Mouse (Mus musculus) thymus, adult 2 months (tissue): ENCODE results near the gene 1110008P14Rik. TPM values are rescaled to one million over a fixed set of nuclear protein-coding genes. Genes with fewer than 3 reads are reported as not detected.

Experiments
- DNase-seq: peaks from one replicate; pipeline ENCODE4 v3.0.0; 2021
- H3K27ac ChIP-seq: fragments of 200-500 bp; 2 replicates; pipeline ENCODE4 v1.5.1; 2012; ENCODE audit warnings: low read length, control low read depth; ENCODE audit not compliant: control insufficient read depth, insufficient read depth
- H3K27me3 ChIP-seq: fragments of 200-500 bp; 2 replicates; pipeline ENCODE4 v1.6.1; 2012; ENCODE audit warnings: mild to moderate bottlenecking, low read length, moderate library complexity, mixed read lengths; ENCODE audit not compliant: control insufficient read depth, insufficient read depth
- H3K36me3 ChIP-seq: fragments of 200-500 bp; 2 replicates; pipeline ENCODE4 v1.6.1; 2012; ENCODE audit warnings: mild to moderate bottlenecking, low read length, moderate library complexity; ENCODE audit not compliant: control insufficient read depth, insufficient read depth
- H3K4me1 ChIP-seq: fragments of 200-500 bp; replicated peaks from 2 replicates; pipeline ENCODE4 v1.6.1; 2012; ENCODE audit warnings: low read length; ENCODE audit not compliant: control insufficient read depth, insufficient read depth
- H3K4me3 ChIP-seq: fragments of 200-500 bp; 2 replicates; pipeline ENCODE4 v1.5.1; 2012; ENCODE audit warnings: mild to moderate bottlenecking, low read length, control low read depth, moderate library complexity; ENCODE audit not compliant: control insufficient read depth, insufficient read depth
- CTCF ChIP-seq: fragments of 200-500 bp; IDR thresholded peaks from 2 replicates; pipeline ENCODE4 v1.5.1; 2012; ENCODE audit warnings: mild to moderate bottlenecking, control low read depth, low read length, moderate library complexity, borderline replicate concordance; ENCODE audit not compliant: control insufficient read depth, poor library complexity, insufficient read depth; ENCODE audit errors: extremely low read depth
- POLR2A ChIP-seq: fragments of 200-500 bp; IDR thresholded peaks from 2 replicates; pipeline ENCODE4 v1.6.1; 2012; ENCODE audit warnings: mild to moderate bottlenecking, low read length, control low read depth, moderate library complexity; ENCODE audit not compliant: control insufficient read depth, poor library complexity, insufficient read depth; ENCODE audit errors: extremely low read depth
- WGBS: fragments of 180-500 bp; shearing (Covaris S2); methylation state at CpG from one replicate; pipeline ENCODE4 v1.1.7; 2018; 5-methylcytosine and 5-hydroxymethylcytosine counted together
- polyA plus RNA-seq: library from polyadenylated mRNA; depleted of rRNA; stranded (reverse); fragments of >200 nt; gene quantifications from 2 replicates; pipeline ENCODE4 v1.2.3, GENCODE M21; 2012; rRNA removed

Gene 1110008P14Rik
- 192 and 257 TPM in 2 replicates for polyA plus RNA-seq

DNA sequence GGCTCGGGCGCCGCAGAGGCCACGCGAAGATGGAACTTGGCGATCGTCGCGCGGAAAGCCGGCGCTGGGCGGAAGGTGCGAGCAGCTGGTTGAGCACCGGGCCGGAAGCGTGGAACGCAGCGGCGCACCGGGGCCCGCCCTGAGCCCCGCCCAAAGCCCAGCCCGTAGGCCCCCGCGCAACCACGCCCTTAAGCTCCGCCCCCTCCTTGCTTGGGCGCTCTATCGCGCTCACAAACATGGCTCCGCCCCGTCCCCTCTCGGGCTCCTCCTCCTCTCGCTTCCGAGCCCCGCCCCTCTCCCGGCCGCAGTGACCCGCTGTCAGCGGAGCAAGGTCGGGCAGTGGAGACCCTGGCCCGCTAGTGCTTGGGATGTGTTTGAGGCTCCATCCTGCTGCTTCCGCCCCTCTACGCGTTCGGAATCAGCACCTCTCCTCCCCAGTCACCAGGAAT, at the start of gene 1110008P14Rik:
Gene 1110008P14Rik, minus strand, starts transcription at position 164 of the 449 bp plus-strand sequence.
- no peak within 1 kb of the TSS for H3K27ac ChIP-seq
- H3K4me3 ChIP-seq: peak within 1 kb of the TSS; percentile 66
- no peak for TF ChIP-seq POLR2A
- no peak for TF ChIP-seq CTCF
- peak; percentile 97 for DNase-seq
- peaks cover 9% of the 10 kb centered on the region for H3K36me3 ChIP-seq
- no peaks in the 10 kb centered on the region for H3K27me3 ChIP-seq
- H3K4me1 ChIP-seq: peaks cover 16% of the 10 kb centered on the region
- under 1% methylated on average over 45 of the region's 47 CpGs for WGBS

DNA sequence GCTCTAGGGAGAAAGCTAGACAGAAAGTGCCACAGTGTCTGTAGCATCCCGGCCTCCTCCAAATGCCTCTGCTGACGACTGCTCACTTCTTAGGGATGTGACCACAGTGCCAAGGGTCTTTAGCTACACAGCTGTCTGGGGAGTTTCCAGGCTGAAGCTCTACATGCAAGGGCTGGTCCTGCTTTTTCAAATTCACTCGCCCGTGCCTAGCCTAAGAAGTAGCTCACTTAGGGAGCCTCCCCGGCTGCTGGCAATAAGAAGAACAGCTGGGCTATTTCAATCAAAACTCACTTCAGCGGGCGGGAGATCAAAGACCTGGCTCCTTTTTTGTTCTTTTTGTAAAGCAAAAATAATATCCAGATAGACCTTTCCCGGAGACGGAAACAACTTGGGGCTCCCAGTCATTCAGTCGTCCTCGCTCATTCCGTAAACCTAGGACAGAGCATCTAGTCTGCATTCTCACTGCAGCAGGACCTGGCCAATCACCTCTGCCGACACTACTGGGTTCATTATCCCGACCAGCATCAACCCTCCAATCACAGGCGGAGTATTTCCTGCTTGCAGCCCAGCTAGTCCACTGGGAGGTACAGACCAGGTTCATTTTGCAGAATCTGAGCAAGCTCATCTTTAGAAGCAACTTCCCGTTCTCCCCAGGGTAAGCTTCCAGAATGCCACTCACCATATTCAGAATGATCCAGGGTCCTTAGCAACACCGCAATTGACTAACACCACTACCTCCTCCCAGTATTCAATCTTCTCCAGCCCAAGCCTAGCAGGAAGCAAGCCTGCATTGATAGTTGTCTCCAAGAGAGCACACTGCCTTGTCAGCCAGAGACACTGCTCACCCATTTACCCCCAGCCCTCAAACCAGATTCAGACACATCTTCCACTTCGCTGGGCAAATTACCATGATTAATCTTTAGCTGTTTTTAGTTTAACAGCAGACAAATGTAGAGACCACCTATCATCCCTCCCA, 49.3 kb upstream of the 1110008P14Rik start:
- 86% methylated on average over 18 of the region's 18 CpGs for WGBS
- Histone ChIP-seq H3K4me1 (0 out of 2 replicates have a peak, but pooled peaks cover 3% of the 10 kb centered on the region), H3K36me3 (no peaks in the 10 kb centered on the region), H3K27ac (no peak overlapping the region), H3K27me3 (no peaks in the 10 kb centered on the region), H3K4me3 (no peak overlapping the region)
- DNase-seq: no peak
- no peak for TF ChIP-seq POLR2A
- no peak for TF ChIP-seq CTCF

DNA sequence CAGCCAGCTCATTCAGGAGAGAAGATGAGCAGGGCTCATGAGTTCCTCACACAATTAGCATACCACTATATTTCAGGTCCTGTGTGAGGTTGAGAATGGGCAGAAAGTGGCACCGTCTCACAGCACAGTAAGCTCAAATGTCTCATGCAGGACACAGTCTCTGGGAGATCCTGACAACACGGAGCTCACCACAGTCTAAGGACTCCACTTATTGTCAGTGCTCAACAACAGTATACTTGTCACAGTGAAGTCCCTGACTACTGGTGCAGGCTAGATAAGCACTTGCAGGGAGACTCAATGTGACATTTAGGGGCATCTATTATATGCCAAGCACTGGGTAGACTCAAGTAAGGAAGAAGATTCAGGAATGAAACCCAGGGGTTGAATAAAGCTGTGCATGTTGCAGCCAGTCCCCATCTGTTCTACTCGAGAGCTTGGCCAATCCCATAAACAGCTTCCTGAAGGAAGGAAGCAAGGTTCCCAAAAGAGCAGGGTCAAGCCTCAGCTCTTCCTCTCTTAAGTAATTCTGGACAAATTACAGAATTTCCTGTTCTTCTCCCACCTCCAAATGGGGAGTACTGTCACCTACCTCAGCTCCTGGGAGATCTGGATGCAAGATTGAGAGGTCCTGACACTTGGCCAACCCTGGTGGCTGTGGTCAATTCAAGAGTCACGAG, 47.6 kb upstream of the 1110008P14Rik start:
- DNase-seq: no peak
- WGBS: 94% methylated on average over 4 of the region's 4 CpGs

DNA sequence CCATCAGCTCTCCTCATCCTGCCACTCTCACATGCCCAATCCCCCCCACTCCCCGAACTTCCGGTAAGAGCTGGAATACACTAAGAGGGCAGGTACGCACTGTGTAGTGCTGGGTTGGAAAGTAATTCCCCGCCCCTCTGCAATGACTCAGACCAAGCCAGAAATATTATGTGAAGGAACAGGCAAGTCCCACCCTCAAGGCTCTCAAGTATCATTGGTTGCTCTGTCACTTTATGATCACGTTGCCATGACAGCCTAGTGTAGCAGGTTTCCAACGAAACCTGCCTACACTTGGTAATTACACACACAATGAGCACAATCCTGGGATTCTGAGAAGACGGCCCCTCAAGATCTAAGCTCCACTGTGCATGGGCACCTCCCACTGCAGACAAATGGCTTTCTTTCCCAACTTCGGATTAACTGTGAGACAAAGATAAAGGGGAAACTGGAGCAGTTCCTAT, 46.6 kb upstream of the 1110008P14Rik start:
- no peak overlapping the region for H3K4me3 ChIP-seq

More for the DNA sequence above, 47.6 kb upstream of the 1110008P14Rik start:
- H3K27me3 ChIP-seq: no peaks in the 10 kb centered on the region
- no peak overlapping the region for H3K4me3 ChIP-seq
- H3K36me3 ChIP-seq: no peaks in the 10 kb centered on the region
- H3K4me1 ChIP-seq: 0 out of 2 replicates have a peak, but pooled peaks cover 3% of the 10 kb centered on the region
- no peak for TF ChIP-seq POLR2A
- no peak overlapping the region for H3K27ac ChIP-seq

DNA sequence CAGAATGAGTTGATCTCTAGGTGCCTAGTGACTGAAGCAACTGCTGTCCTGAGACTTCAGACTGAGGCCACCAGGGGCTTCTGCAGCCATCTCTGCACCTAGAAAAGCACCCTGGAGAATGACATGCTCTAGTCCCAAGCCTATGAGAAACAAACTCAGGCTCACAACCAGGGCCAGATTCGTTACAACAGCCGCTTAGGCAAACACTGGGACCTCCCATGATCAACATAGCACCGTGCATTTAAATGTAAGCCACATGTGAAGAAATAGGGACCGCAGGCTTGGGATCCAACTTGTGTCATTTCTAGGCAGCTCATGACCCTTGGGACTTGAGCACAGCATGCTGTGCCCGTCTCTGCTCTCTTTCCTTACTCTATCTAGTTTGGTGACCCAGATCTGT, 46.0 kb upstream of the 1110008P14Rik start:
- Histone ChIP-seq H3K27ac (no peak overlapping the region), H3K36me3 (no peaks in the 10 kb centered on the region), H3K4me1 (peaks cover 14% of the 10 kb centered on the region), H3K27me3 (no peaks in the 10 kb centered on the region), H3K4me3 (no peak overlapping the region)
- WGBS: 94% methylated on average over 5 of the region's 5 CpGs
- DNase-seq: no peak
- TF ChIP-seq CTCF: no peak
- no peak for TF ChIP-seq POLR2A

More for the DNA sequence above, 46.6 kb upstream of the 1110008P14Rik start:
- Histone ChIP-seq H3K27ac (no peak overlapping the region), H3K27me3 (no peaks in the 10 kb centered on the region), H3K4me1 (peaks cover 11% of the 10 kb centered on the region), H3K36me3 (no peaks in the 10 kb centered on the region)
- 78% methylated on average over 8 of the region's 8 CpGs for WGBS
- TF ChIP-seq CTCF (no peak), POLR2A (no peak)
- DNase-seq: no peak

DNA sequence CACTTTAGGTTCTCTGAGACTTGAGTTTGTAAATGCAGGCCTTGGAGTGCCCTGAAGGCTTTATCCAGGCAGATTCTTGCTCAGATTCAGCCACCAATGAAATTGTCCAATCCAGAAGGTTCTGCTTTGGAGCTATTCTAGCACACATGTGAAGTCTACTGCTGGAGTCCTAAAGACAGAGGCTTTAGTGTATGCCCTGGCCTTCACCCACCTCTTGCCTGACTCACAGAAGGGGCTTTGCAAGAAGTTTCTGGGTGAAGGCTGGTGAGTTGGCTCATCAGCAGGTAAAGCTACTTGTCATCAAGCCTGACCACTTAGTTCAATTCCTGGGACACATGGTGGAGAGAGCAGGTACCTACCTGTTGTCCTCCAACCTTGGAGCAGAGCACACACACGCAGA, 44.4 kb upstream of the 1110008P14Rik start:
- TF ChIP-seq POLR2A (no peak), CTCF (no peak)
- no peak overlapping the region for H3K4me3 ChIP-seq
- no peaks in the 10 kb centered on the region for H3K36me3 ChIP-seq
- H3K27ac ChIP-seq: no peak overlapping the region
- peaks cover 14% of the 10 kb centered on the region for H3K4me1 ChIP-seq
- 97% methylated on average over 1 of the region's 1 CpGs for WGBS
- no peaks in the 10 kb centered on the region for H3K27me3 ChIP-seq
- DNase-seq: no peak
